Mouse (Mus musculus) heart, postnatal 0 days (tissue): ENCODE data around the gene Sept1.

Experiments
- CTCF ChIP-seq: IDR thresholded peaks from 2 replicates; pipeline ENCODE4 v1.5.1; 2016; ENCODE audit warnings: antibody characterized with exemption, control low read depth, low read depth
- EP300 ChIP-seq: IDR thresholded peaks from 2 replicates; pipeline ENCODE4 v1.6.1; 2016; ENCODE audit warnings: antibody characterized with exemption, low read depth

- TF ChIP-seq CTCF, result no peak
- TF ChIP-seq EP300, result no peak
Observed at GRCm38 (mm10) chr7:127263526-127263925, 30.6 kb upstream of the Sept1 start.
